22 mouse cellular contexts compared by ENCODE assay signal in genomic region chr15:95049171-95049729, GRCm38 (mm10).
DNase-seq lines count a peak whose midpoint lies in the region; ATAC-seq and TF ChIP-seq lines count a peak whose summit lies in the region.
"Had no signal": no experiment of that assay in that cellular context is flagged by ENCODE, and none has a peak within 500 bp of the region (broad histone marks: within the 10 kb centered on the region; RNA-seq: fewer than 3 reads in every experiment).

No protein-coding gene starts in this region.

- H3K9ac ChIP-seq in neural tube, embryonic 15.5 days (replicated peaks) = no peak overlapping the region
- H3K9ac ChIP-seq: embryonic facial prominence, embryonic 15.5 days; hindbrain, embryonic 13.5 days; limb, embryonic 13.5 days had no signal

- H3K27me3 ChIP-seq in cerebellum, adult 2 months (ENCODE audit: control insufficient read depth, insufficient read depth, low read length) = no peaks in the 10 kb centered on the region
- no peaks in the 10 kb centered on the region for H3K27me3 ChIP-seq in neural tube, embryonic 15.5 days (replicated peaks)
- H3K27me3 ChIP-seq: embryonic facial prominence, embryonic 15.5 days; hindbrain, embryonic 13.5 days; limb, embryonic 13.5 days had no signal

- peaks cover 15% of the 10 kb centered on the region for H3K4me1 ChIP-seq in cerebellum, adult 2 months (ENCODE audit: control insufficient read depth, insufficient read depth, low read length)
- H3K4me1 ChIP-seq in neural tube, embryonic 15.5 days = peaks cover 13% of the 10 kb centered on the region
- H3K4me1 ChIP-seq: embryonic facial prominence, embryonic 15.5 days; limb, embryonic 13.5 days had no signal

- 36% methylated on average over 6 of the region's 6 CpGs for whole genome bisulfite sequencing in cerebellum, adult 2 months
- WGBS in neural tube, embryonic 15.5 days = 65% methylated on average over 6 of the region's 6 CpGs

- no peak for ATAC-seq in neural tube, embryonic 15.5 days (ENCODE audit: low FRiP score)
- ATAC-seq: activated CD4-positive, CD25-positive, alpha-beta regulatory T cell, adult 4 months; intestine, embryonic 16.5 days; midbrain, embryonic 16.5 days had no signal

- H3K4me3 ChIP-seq in left cerebral cortex, adult 2 months = no peak overlapping the region
- no peak overlapping the region for H3K4me3 ChIP-seq in cerebellum, adult 2 months (replicated peaks; ENCODE audit: insufficient read depth, low read depth, low read length)
- H3K4me3 ChIP-seq in neural tube, embryonic 15.5 days (replicated peaks) = no peak overlapping the region
- H3K4me3 ChIP-seq: embryonic facial prominence, embryonic 15.5 days; gastrocnemius, adult 2 months; hindbrain, embryonic 13.5 days; limb, embryonic 13.5 days had no signal

- no peak for TF ChIP-seq POLR2A in cerebellum, adult 2 months (IDR thresholded peaks at IDR 0.05; ENCODE audit: borderline replicate concordance, insufficient read depth, low read length)

- no peak for TF ChIP-seq CTCF in left cerebral cortex, adult 2 months (IDR thresholded peaks at IDR 0.05)
- no peak for TF ChIP-seq CTCF in cerebellum, adult 2 months (IDR thresholded peaks at IDR 0.05; ENCODE audit: borderline replicate concordance, insufficient read depth, low read depth, low read length)

- intact Hi-C loops in left cerebral cortex, postnatal 4 days (cut with DNase I) = no loop called here
- intact Hi-C loops in left cerebral cortex, adult 2 months (cut with DNase I) = no loop called here

- DNase-seq in left cerebral cortex, postnatal 4 days = peak; percentile 68
- DNase-seq in left cerebral cortex, adult 2 months (ENCODE audit: extremely low spot score in 1 of 2, low spot score in 2 of 2) = no peak
- DNase-seq in right cerebral cortex, postnatal 4 days = peak; percentile 16
- no peak for DNase-seq in right cerebral cortex, postnatal 25 days
- DNase-seq in cerebellum, adult 2 months = peak; percentile 71 to 74
- peak; percentile 60 to 65 for DNase-seq in cerebellum, postnatal 36 days
- no peak for DNase-seq in left cerebral cortex, adult 11 months (ENCODE audit: low spot score)
- DNase-seq: adrenal gland, postnatal 25 days; gastrocnemius, adult 2 months; heart, postnatal 14 days; kidney, postnatal 36 days; lung, postnatal 10 days; thymus, adult 18-20 months; thymus, postnatal 4 days had no signal

- H3K27ac ChIP-seq in left cerebral cortex, adult 2 months = no peak overlapping the region
- no peak overlapping the region for H3K27ac ChIP-seq in cerebellum, adult 2 months (ENCODE audit: insufficient read depth, low read length)
- H3K27ac ChIP-seq in neural tube, embryonic 15.5 days (replicated peaks) = no peak overlapping the region
- H3K27ac ChIP-seq: embryonic facial prominence, embryonic 15.5 days; gastrocnemius, adult 2 months; hindbrain, embryonic 13.5 days; limb, embryonic 13.5 days had no signal

- no peaks in the 10 kb centered on the region for H3K9me3 ChIP-seq in neural tube, embryonic 15.5 days (replicated peaks)
- H3K9me3 ChIP-seq: embryonic facial prominence, embryonic 15.5 days; hindbrain, embryonic 13.5 days; limb, embryonic 13.5 days had no signal

- H3K36me3 ChIP-seq in neural tube, embryonic 15.5 days = no peaks in the 10 kb centered on the region
- H3K36me3 ChIP-seq: embryonic facial prominence, embryonic 15.5 days; hindbrain, embryonic 13.5 days; limb, embryonic 13.5 days had no signal

- H3K4me2 ChIP-seq in neural tube, embryonic 15.5 days = no peak overlapping the region
- H3K4me2 ChIP-seq: embryonic facial prominence, embryonic 15.5 days; heart, embryonic 11.5 days; hindbrain, embryonic 13.5 days; limb, embryonic 13.5 days had no signal

Comparison
In these comparisons a context has a peak if more than half of its experiments do, and no peak if none do; other contexts are left out.
1. DNase-seq: peak in left cerebral cortex, postnatal 4 days (single experiment), right cerebral cortex, postnatal 4 days (single experiment), cerebellum, adult 2 months (2 of 2) and cerebellum, postnatal 36 days (2 of 2); none in left cerebral cortex, adult 2 months (0 of 2), right cerebral cortex, postnatal 25 days (single experiment) and left cerebral cortex, adult 11 months (single experiment).